Mouse (Mus musculus) brain, embryonic 14.5 days (tissue): ENCODE results near the gene Dnm1.

Experiments
- CTCF ChIP-seq: fragments of 200-500 bp; IDR thresholded peaks from 2 replicates; pipeline ENCODE4 v1.5.1; 2012; ENCODE audit warnings: inconsistent platforms, mild to moderate bottlenecking, moderate library complexity, borderline replicate concordance; ENCODE audit not compliant: insufficient read depth, insufficient read length; ENCODE audit errors: extremely low read depth
- POLR2A ChIP-seq: fragments of 200-500 bp; IDR thresholded peaks from 2 replicates; pipeline ENCODE4 v1.6.1; 2012; ENCODE audit warnings: mild to moderate bottlenecking, inconsistent platforms, borderline replicate concordance; ENCODE audit not compliant: poor library complexity, insufficient read depth, insufficient read length, severe bottlenecking; ENCODE audit errors: extremely low read depth

GRCm38 (mm10) chr2:32381775-32382223, 28.7 kb upstream of the Dnm1 start, which contains the start of gene 1110008P14Rik:
- TF ChIP-seq CTCF: no peak
- TF ChIP-seq POLR2A: no peak
